Mouse (Mus musculus): ENCODE measurements around the gene Tapbp. TPM values are rescaled to one million over a fixed set of nuclear protein-coding genes. Genes with fewer than 3 reads are reported as not detected.
"Not testable (repeated sequence)": the region's sequence is repeated elsewhere in the genome, so short reads cannot be mapped to it uniquely, and the experiment has no call there.

The Tapbp gene
- polyA plus RNA-seq, 2 experiments from 2014 or later: 299 to 436 TPM

GRCm38 (mm10) chr17:33904835-33905234 lies 10.9 kb upstream of the Tapbp start, which contains the start of gene Platr17:
Gene Platr17 (plus strand): TSS chr17:33905135.
- ATAC-seq: not testable (repeated sequence)

GRCm38 (mm10) chr17:33908331-33909076 lies 7.2 kb upstream of the Tapbp start:
- no peak for ATAC-seq

- ATAC-seq: peak; percentile 85
Observed at GRCm38 (mm10) chr17:33909077-33909868, 6.4 kb upstream of the Tapbp start, which contains the start of gene Daxx. Gene Daxx (plus strand): TSS chr17:33909414.

- ATAC-seq: no peak
Observed at GRCm38 (mm10) chr17:33909869-33910250, 5.8 kb upstream of the Tapbp start.

- ATAC-seq: no peak
Observed at GRCm38 (mm10) chr17:33910346-33911051, 5.2 kb upstream of the Tapbp start.

GRCm38 (mm10) chr17:33911052-33911812 lies 4.5 kb upstream of the Tapbp start:
- ATAC-seq: no peak

- ATAC-seq: no peak
Observed at GRCm38 (mm10) chr17:33911813-33912414, 3.8 kb upstream of the Tapbp start.

- no peak for ATAC-seq
Observed at GRCm38 (mm10) chr17:33913264-33913663, 2.4 kb upstream of the Tapbp start.

- ATAC-seq: no peak
Observed at GRCm38 (mm10) chr17:33913905-33914304, 1.8 kb upstream of the Tapbp start.

GRCm38 (mm10) chr17:33914969-33915391 lies 719 bp upstream of the Tapbp start:
- ATAC-seq: no peak

- ATAC-seq: no peak
Observed at GRCm38 (mm10) chr17:33916294-33916693, 595 bp downstream of the Tapbp start.

GRCm38 (mm10) chr17:33916847-33917655 lies 1.4 kb downstream of the Tapbp start:
- no peak for ATAC-seq

- no peak for ATAC-seq
Observed at GRCm38 (mm10) chr17:33917656-33918292, 2.1 kb downstream of the Tapbp start.

GRCm38 (mm10) chr17:33918293-33919203 lies 2.8 kb downstream of the Tapbp start:
- ATAC-seq: peak; percentile 6

- peak; percentile 56 for ATAC-seq
Observed at GRCm38 (mm10) chr17:33919351-33920281, 3.9 kb downstream of the Tapbp start.

- peak; percentile 36 for ATAC-seq
Observed at GRCm38 (mm10) chr17:33920282-33921097, 4.8 kb downstream of the Tapbp start.

GRCm38 (mm10) chr17:33921361-33921760 lies 5.7 kb downstream of the Tapbp start:
- ATAC-seq: no peak

All from activated CD4-positive, CD25-positive, alpha-beta regulatory T cell, adult 4 months (primary cell).